Mouse (Mus musculus): Measurements from ENCODE around the gene Klc2. TPM values are rescaled to one million over a fixed set of nuclear protein-coding genes. Genes with fewer than 3 reads are reported as not detected.

Gene Klc2
- polyA plus RNA-seq, 1 experiment, result 54.9 TPM

- 11% methylated on average over 9 of the region's 9 CpGs for WGBS
- Histone ChIP-seq H3K27ac (ENCODE audit: control insufficient read depth, insufficient read depth, low read length) (no peak overlapping the region), H3K4me1 (replicated peaks; ENCODE audit: control insufficient read depth, insufficient read depth, low read length) (peaks cover 10% of the 10 kb centered on the region), H3K36me3 (ENCODE audit: control insufficient read depth, insufficient read depth, low read length) (peaks cover 13% of the 10 kb centered on the region; the same call in 1 of the 2 replicates), H3K27me3 (ENCODE audit: control insufficient read depth, insufficient read depth, low read length) (no peaks in the 10 kb centered on the region; the same call in 1 of the 2 replicates), H3K4me3 (ENCODE audit: control insufficient read depth, insufficient read depth, low read length) (no peak overlapping the region)
- DNase-seq, result no peak
- no peak for TF ChIP-seq POLR2A (IDR thresholded peaks at IDR 0.05; ENCODE audit: control insufficient read depth, extremely low read depth, insufficient read depth, low read length, poor library complexity)
- TF ChIP-seq CTCF (IDR thresholded peaks at IDR 0.05; ENCODE audit: borderline replicate concordance, control insufficient read depth, extremely low read depth, insufficient read depth, low read length, poor library complexity), result no peak
Measured at GRCm38 (mm10) chr19:5095887-5096474, 22.4 kb downstream of the Klc2 start.

- H3K4me1 ChIP-seq (replicated peaks; ENCODE audit: control insufficient read depth, insufficient read depth, low read length), result peaks cover 10% of the 10 kb centered on the region
- no peak for TF ChIP-seq POLR2A (IDR thresholded peaks at IDR 0.05; ENCODE audit: control insufficient read depth, extremely low read depth, insufficient read depth, low read length, poor library complexity)
- DNase-seq, result no peak
- 45% methylated on average over 11 of the region's 11 CpGs for WGBS
- H3K27me3 ChIP-seq (ENCODE audit: control insufficient read depth, insufficient read depth, low read length), result no peaks in the 10 kb centered on the region; the same call in 1 of the 2 replicates
- peaks cover 2% of the 10 kb centered on the region; the same call in 1 of the 2 replicates for H3K36me3 ChIP-seq (ENCODE audit: control insufficient read depth, insufficient read depth, low read length)
- H3K4me3 ChIP-seq (ENCODE audit: control insufficient read depth, insufficient read depth, low read length), result no peak overlapping the region
- H3K27ac ChIP-seq (ENCODE audit: control insufficient read depth, insufficient read depth, low read length), result no peak overlapping the region
Measured at GRCm38 (mm10) chr19:5094746-5095417, 23.5 kb downstream of the Klc2 start.

GRCm38 (mm10) chr19:5094243-5094632, 24.1 kb downstream of the Klc2 start:
- WGBS, result 2% methylated on average over 21 of the region's 21 CpGs
- no peaks in the 10 kb centered on the region for H3K36me3 ChIP-seq (ENCODE audit: control insufficient read depth, insufficient read depth, low read length)
- no peaks in the 10 kb centered on the region; the same call in 1 of the 2 replicates for H3K27me3 ChIP-seq (ENCODE audit: control insufficient read depth, insufficient read depth, low read length)
- H3K27ac ChIP-seq (ENCODE audit: control insufficient read depth, insufficient read depth, low read length), result no peak overlapping the region
- TF ChIP-seq POLR2A (IDR thresholded peaks at IDR 0.05; ENCODE audit: control insufficient read depth, extremely low read depth, insufficient read depth, low read length, poor library complexity) (no peak), CTCF (IDR thresholded peaks at IDR 0.05; ENCODE audit: borderline replicate concordance, control insufficient read depth, extremely low read depth, insufficient read depth, low read length, poor library complexity) (peak; percentile 92)
- peak; percentile 89 for DNase-seq
- H3K4me1 ChIP-seq (replicated peaks; ENCODE audit: control insufficient read depth, insufficient read depth, low read length), result peaks cover 12% of the 10 kb centered on the region
- H3K4me3 ChIP-seq (ENCODE audit: control insufficient read depth, insufficient read depth, low read length), result no peak overlapping the region

- Histone ChIP-seq H3K27me3 (ENCODE audit: control insufficient read depth, insufficient read depth, low read length) (no peaks in the 10 kb centered on the region; the same call in 1 of the 2 replicates), H3K4me3 (ENCODE audit: control insufficient read depth, insufficient read depth, low read length) (no peak overlapping the region), H3K4me1 (replicated peaks; ENCODE audit: control insufficient read depth, insufficient read depth, low read length) (peaks cover 13% of the 10 kb centered on the region), H3K36me3 (ENCODE audit: control insufficient read depth, insufficient read depth, low read length) (no peaks in the 10 kb centered on the region), H3K27ac (ENCODE audit: control insufficient read depth, insufficient read depth, low read length) (no peak overlapping the region)
- no peak for TF ChIP-seq CTCF (IDR thresholded peaks at IDR 0.05; ENCODE audit: borderline replicate concordance, control insufficient read depth, extremely low read depth, insufficient read depth, low read length, poor library complexity)
- no peak for TF ChIP-seq POLR2A (IDR thresholded peaks at IDR 0.05; ENCODE audit: control insufficient read depth, extremely low read depth, insufficient read depth, low read length, poor library complexity)
- WGBS, result 81% methylated on average over 12 of the region's 12 CpGs
- DNase-seq, result no peak
Measured at GRCm38 (mm10) chr19:5093481-5094242, 24.7 kb downstream of the Klc2 start.

- TF ChIP-seq CTCF (IDR thresholded peaks at IDR 0.05; ENCODE audit: borderline replicate concordance, control insufficient read depth, extremely low read depth, insufficient read depth, low read length, poor library complexity) (no peak), POLR2A (IDR thresholded peaks at IDR 0.05; ENCODE audit: control insufficient read depth, extremely low read depth, insufficient read depth, low read length, poor library complexity) (no peak)
- Histone ChIP-seq H3K27ac (ENCODE audit: control insufficient read depth, insufficient read depth, low read length) (no peak overlapping the region), H3K4me1 (replicated peaks; ENCODE audit: control insufficient read depth, insufficient read depth, low read length) (peaks cover 15% of the 10 kb centered on the region), H3K4me3 (ENCODE audit: control insufficient read depth, insufficient read depth, low read length) (no peak overlapping the region), H3K36me3 (ENCODE audit: control insufficient read depth, insufficient read depth, low read length) (no peaks in the 10 kb centered on the region), H3K27me3 (ENCODE audit: control insufficient read depth, insufficient read depth, low read length) (no peaks in the 10 kb centered on the region; the same call in 1 of the 2 replicates)
- WGBS, result 97% methylated on average over 10 of the region's 10 CpGs
- no peak for DNase-seq
Measured at GRCm38 (mm10) chr19:5092083-5092482, 26.3 kb downstream of the Klc2 start.

GRCm38 (mm10) chr19:5089324-5089723, 29.0 kb downstream of the Klc2 start:
- H3K4me1 ChIP-seq (replicated peaks; ENCODE audit: control insufficient read depth, insufficient read depth, low read length), result peaks cover 23% of the 10 kb centered on the region
- H3K4me3 ChIP-seq (ENCODE audit: control insufficient read depth, insufficient read depth, low read length), result no peak overlapping the region
- 91% methylated on average over 4 of the region's 4 CpGs for WGBS
- DNase-seq, result no peak
- H3K27ac ChIP-seq (ENCODE audit: control insufficient read depth, insufficient read depth, low read length), result no peak overlapping the region
- peaks cover 9% of the 10 kb centered on the region; the same call in 1 of the 2 replicates for H3K27me3 ChIP-seq (ENCODE audit: control insufficient read depth, insufficient read depth, low read length)
- no peak for TF ChIP-seq POLR2A (IDR thresholded peaks at IDR 0.05; ENCODE audit: control insufficient read depth, extremely low read depth, insufficient read depth, low read length, poor library complexity)
- no peaks in the 10 kb centered on the region for H3K36me3 ChIP-seq (ENCODE audit: control insufficient read depth, insufficient read depth, low read length)

Measured in thymus, adult 2 months (tissue).